Mouse (Mus musculus): ENCODE results near the gene Fdxr.

Gene Fdxr

DNA sequence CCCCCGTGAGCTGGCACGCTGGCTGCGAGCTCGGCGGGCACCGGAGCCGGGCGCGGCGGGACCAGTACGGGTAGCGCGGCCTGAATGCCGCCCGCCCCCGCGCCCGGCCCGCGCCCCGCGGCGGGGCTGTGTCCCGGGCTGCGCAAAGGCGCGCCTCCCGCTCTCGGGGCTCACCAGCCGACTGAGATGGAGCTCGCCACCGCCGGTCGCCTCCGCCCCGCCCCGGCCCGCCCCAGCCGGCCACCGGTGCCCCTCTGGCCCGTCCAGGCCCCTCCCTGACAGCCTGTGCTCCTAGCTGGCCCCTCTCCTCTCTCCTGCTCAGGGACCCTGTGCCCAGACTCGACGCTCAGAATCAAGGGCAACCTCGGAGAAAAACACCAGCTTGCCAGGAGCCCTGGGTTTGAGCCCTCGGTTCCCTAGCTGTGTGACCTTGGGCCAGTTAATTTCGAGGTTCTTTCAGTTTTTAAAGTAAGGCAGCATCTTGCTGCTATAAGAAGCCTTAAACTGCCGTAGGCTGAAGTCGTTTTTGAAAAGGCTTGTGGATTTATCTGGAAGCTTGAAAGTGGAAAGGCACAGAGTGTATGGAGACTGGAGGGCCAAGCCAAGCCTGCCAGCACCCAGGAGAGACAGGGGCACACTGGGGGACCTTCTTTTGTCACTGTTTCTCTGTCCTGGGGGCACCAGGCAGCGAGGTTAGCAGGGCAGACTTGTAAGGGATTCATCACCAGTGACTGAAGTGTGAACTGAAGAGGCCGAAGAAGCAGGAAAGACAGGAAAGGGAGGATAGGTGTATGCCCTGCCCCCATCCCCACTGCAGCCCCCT lies 9.6 kb downstream of the Fdxr start, which contains the start of gene Grin2c:
Gene Grin2c (minus strand): TSS at position 183 of the 823 bp plus-strand sequence.
- DNase-seq: no peak

- DNase-seq: no peak
Observed at GRCm38 (mm10) chr11:115266400-115266778, 10.5 kb downstream of the Fdxr start.

GRCm38 (mm10) chr11:115265771-115266399 lies 11.0 kb downstream of the Fdxr start:
- no peak for DNase-seq

DNA sequence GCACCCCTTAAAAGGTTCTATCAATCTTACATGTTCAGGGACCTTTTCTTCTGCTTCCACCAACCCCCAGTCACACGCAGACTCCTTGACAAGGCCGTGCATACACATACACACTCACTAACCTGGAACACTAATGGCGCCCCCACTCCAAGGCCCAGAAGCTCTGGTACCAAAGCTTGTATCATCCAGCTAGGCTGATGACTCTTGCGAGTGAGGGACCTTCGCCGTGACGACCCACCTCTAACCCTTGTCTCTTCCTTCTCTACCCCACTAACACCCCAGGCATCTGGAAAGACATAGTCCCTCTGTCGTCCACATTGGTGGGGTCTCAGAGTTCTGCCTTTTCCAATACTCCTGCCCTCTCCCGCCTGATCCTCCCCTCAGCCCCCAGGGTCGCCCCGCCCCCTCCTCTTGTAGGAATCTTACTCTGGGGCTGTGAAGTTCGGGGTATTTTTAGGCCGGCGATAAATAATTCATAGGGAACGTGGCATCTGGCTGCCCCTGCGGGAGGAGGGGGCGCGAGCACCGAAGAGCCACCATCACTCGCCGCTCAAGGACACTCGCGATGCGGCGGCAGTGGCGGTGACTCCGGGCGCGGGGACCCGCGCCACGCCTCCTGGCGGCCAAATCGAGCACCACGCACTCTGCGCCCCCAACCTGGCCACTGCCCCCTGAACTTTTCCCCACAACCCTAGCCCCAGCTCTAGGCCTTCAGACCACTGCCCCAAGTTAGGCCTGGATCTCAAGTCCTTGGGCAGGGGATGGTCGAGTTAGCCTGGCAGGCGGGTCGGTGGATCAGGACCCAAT lies 11.8 kb downstream of the Fdxr start:
- DNase-seq: peak; percentile 32

DNA sequence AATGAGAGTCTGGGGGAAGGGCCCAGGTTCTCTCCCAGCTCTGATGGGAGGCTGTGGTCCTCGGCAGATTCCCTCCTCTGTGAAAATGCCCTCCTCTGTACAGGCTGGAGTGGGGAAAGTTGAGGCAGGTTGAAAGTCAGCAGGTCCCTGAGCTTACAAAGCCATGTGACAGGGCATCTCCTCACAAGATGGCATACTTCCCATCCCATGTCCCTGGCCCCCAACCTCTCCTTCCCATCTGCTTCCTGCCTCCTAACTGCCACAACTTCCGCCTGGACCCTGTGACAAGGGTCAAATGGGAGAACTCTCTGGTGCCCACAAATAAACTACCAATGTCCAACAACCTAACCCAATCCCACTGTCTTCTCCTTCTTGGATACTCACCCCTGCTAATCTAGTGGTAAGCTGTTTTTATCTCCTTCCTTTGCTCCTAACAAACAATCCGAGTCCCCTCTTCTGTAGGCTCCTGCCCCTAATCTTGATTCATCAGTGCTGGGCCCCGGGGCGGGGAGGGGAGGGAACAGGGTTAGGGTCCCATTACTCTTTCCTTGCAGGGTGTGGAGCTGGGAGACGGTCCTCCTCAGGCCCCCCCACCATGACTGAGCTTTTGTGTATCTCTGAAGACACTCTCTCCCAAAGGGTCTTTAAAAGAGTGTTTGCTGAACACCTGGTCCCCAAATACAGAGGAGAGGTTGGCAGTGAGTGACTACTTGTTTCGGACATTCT lies 12.6 kb downstream of the Fdxr start:
- DNase-seq: no peak

DNA sequence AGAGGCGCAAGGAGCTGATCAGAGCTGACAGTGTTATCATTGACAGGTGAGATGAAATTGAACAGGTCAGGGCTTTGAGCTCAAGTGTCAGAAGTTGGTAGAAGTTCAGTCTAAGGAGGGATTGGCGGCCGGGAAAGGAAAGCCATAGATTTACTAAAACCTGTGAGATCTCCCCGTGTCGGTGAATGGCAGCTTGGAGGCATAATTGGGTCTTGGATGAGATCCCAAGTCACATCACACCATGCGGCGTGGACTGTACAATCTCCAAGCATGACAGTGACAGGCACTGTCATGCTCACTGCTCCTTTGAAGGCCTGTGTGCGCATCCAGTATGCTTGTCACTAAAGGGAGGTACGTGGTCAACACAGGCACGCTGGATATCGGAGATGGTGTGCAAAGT lies 13.9 kb downstream of the Fdxr start:
- DNase-seq: no peak

- no peak for DNase-seq
Observed at GRCm38 (mm10) chr11:115259134-115259533, 17.7 kb downstream of the Fdxr start.

DNA sequence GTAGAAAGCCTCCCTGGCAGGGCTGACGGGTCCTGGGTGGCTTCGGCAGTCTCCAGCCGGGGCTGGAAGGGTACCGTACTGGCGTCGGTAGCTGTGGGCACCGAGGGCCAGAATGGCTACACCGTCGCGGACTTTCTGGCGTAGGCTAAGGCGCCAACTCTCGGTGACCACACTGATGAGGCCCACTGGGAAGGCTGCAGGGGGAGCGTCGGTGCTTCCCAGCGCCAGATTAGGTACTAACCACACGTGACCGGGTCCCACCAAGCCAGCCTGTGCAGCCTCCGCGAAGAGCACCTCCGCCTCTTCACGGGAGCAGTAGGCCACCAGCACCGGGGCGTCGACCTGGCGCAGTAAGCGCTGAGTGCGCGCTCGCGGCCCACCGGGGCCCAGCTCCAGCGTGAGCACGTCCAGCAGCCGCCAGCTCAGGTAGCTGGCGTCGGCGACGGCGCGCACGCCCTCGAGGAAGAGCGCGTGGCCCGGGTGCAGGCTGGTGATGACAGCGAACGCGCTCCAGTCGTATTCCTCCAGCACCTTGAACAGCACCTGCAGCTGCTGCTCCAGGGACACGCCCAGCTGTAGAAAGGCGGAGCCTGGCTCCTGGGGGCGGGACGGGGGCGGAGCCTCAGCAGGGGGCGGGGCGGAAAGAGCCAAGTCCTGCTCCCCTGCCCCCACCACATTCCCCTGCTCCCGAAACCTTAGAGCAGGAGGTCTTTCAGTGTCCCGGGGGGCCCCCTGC lies 18.9 kb downstream of the Fdxr start:
- no peak for DNase-seq

DNA sequence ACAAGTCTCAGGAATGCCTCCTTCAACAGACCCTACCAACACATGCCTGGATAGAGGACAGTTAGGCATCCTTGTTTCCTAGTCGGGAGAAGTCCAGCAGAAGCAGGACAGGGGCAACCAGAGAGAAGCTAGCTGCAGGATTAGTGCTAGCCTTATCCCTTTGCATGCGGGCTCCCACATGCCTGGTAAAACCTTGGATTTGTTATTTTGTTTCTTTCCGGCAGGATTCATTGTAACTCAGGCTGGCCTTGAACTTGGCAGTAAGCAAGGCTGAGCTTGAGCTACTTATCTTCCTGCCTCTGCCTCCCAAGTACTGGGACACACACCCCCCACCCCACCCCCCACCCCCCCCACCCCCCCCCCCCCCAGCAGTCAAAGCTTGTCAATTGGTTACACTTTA lies 25.6 kb downstream of the Fdxr start:
- no peak for DNase-seq

- no peak for DNase-seq
Observed at GRCm38 (mm10) chr11:115250405-115251090, 26.3 kb downstream of the Fdxr start.

- DNase-seq: no peak
Observed at GRCm38 (mm10) chr11:115249721-115250404, 27.0 kb downstream of the Fdxr start.

DNA sequence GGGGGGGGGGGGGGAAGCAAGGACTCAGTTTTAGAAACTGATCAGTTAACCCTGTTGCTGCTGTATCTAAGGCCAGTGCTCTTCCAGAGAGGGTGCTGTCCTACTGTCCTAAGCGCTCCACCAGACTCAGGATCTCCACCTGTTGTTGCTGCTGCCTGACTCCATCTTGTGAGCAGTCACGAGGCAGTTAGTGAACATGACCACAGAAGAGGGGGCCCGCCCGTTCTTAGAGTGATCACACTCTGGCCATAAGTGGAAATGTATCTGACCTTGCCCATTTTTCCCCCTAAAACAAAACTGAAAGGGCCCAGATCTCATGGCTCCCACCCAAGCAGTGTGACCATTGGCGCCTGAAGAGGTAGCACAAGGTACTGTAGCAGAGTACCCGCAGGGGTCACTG lies 28.9 kb downstream of the Fdxr start:
- no peak for DNase-seq

DNA sequence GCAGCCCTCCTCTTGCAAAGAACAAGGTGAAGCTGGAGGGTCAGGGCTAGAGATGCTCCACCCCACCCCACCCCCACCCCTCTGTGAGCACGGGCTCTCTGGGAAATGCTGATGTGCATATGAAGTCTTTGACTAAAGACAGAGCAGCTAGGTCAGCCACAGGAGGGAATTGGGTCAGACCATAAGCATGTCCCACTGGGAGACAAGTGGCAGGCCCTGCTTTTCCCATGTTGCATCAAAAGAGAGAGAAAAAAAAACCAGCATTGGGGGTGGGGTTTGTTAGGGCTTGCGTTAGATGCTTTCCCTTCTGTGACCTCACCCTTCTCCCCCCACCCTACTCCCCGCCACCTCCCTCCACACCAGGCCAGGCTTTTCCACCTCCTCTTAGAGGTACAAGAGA lies 29.6 kb downstream of the Fdxr start:
- no peak for DNase-seq

- no peak for DNase-seq
Observed at GRCm38 (mm10) chr11:115246386-115246785, 30.5 kb downstream of the Fdxr start.

GRCm38 (mm10) chr11:115244840-115245239 lies 32.0 kb downstream of the Fdxr start:
- peak; percentile 57 for DNase-seq

- no peak for DNase-seq
Observed at GRCm38 (mm10) chr11:115243783-115244182, 33.1 kb downstream of the Fdxr start.

DNA sequence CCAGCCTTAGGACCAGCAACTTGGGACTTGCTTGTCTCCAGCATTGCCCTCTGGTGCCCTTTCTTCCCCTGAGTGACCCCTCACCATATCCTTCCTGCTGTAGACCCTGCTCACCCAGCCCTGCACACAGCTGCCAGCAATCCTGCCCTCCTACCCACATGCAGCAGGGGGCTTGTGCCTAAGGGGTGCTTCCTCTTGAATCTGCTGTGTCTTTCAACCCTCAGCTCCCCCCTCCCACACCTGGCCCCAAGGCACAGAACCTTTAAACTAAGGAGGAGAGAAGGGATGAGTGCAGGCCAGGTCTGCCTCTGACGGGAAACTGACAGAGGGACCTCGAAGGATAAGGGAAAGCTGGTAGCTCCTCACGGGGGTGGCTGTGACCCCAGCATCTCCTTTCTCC lies 34.1 kb downstream of the Fdxr start:
- DNase-seq: no peak

DNA sequence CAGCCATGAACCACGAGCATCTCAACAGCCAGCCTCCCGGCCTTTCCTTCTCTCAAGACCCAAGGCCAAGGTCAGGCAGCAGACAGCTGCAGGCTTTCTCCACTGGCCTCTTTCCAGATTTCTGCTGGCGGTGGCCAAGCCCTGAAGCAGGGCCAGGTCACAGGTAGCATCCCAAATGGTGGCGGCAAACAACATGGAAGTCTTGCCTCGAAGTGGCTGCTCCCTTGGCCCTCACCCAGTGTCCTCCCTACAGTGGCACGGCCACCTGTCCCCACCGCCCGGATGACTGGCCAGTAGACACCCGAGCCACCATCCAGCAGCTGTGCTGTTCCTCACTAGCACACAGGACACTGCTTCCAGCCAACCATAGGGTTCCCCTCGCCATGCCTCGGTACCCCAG lies 35.4 kb downstream of the Fdxr start:
- DNase-seq: no peak

- no peak for DNase-seq
Observed at GRCm38 (mm10) chr11:115236570-115236969, 40.3 kb downstream of the Fdxr start.

- DNase-seq: no peak
Observed at GRCm38 (mm10) chr11:115234320-115235044, 42.4 kb downstream of the Fdxr start.
